Mouse (Mus musculus) thymus, adult 18-20 months (tissue): ENCODE data around the gene Mlh3.

Source experiments
- DNase-seq, 2 experiments: peaks; one replicate each; pipeline ENCODE4 v3.0.0; 2022; ENCODE audit warnings: mixed read lengths in 2 of 2

Gene Mlh3

DNA sequence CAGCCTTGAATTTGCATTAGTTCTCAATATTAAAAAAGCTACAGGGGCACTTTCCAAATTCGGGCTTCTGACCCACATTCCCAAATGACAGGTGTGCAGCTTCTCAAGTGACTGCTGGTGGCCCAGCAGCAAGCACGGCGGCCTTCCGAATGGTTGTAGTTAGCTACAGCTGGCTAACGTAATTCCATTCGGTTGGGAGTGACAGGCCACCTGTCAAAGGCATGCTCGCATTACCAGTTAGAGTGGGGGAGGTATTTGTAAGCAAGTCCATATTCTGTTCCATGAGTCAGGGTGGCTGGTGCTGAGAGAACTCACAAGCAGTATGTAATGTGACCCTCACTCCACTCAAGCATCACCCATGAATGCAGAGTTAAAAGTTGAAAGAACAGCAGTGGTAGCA is 43.2 kb downstream of the Mlh3 start:
- no peak for DNase-seq

DNA sequence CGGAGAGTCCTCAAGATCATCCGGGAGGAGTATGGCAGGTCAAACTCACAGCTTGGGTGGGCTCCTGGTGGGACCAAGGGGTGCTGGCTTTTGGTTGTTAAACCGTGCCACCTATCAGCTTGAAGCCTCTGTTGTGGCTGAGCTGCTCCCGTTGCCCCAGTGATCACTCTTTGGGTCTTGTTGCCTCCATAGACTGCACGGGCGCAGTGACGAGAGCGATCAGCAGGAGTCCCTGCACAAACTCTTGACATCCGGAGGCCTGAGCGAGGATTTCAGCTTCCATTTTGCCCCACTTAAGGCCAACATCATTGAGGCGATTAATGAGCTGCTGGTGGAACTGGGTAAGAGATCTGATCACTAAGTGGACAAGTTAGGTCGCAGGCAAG is 50.5 kb downstream of the Mlh3 start:
- no peak for DNase-seq

DNA sequence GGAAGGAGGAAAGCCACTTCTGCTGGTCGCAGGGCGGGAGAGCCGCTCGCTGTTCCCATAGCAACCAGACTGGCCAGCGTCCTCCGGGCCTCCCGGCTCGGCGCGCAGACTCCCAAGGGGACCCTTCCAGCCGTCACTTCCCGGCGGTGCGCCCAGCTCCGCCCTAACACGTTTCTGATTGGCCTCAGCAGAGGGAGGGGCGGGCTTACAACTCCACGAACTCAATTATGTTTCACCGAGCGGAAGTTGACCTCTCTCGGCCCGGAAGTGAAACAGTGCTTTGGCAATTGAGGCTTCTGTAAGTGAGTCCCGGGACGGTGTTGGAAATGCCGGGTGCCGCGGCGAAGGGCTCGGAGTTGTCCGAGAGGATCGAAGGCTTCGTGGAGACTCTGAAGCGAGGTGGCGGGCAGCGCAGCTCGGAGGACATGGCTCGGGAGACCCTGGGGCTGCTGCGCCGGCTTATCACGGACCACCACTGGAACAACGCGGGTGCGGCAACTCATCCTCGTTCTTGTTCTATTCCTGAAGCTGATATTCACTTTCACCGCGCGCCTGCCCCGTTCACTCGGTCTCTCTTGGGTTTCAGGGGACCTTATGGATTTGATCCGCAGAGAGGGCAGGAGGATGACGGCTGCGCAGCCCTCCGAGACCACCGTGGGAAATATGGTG is 51.0 kb downstream of the Mlh3 start, which contains the start of gene Eif2b2:
TSS of gene Eif2b2 (plus strand) at position 246 of the 669 bp plus-strand sequence.
- peak; percentile 90 to 94 for DNase-seq

DNA sequence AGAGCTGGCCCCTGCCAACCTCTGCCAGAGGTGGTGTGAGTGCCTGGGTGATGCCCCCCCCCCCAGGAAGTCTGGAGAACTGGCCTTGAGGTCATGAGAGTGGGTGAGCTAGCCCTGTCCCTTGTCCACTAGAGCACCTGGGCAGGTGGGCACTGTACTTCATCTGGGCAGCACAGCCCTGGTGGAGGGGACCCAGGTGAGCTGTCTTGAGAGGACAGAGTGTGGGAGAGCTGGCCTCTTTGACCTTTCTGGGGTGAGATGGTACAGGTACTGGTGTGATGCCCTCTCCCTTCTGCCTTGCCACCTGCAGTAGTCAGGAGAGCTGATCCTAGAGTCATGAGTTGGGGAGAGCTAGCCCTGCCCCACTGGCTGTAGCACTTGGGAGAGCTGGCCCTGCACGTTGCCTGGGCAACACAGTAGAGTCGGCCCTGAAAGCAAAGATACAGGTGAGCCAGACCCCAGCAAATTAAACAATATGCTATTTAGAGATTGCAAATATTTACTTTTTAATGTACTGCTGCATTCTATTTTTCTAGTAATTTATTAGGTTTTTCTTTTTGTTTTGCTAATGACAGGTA is 52.6 kb downstream of the Mlh3 start:
- no peak for DNase-seq

DNA sequence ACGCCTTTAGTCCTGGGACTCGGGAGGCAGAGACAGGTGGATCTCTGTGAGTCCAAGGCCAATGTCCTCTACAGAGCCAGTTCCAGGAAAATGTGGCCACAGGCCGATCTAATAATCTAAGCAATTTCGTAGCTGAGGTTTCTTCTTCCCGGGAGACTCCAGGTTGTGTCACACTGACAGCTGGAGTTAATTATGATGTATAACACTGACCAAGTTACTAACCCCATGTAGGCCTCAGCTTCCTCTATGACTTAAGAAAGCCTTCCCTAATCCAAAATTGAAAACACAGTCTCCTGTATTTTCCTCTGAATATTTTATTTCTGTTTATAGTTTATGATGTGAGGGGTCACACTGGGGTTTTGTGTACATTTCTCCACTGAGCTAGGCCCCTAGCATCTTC is 55.4 kb downstream of the Mlh3 start:
- DNase-seq, result no peak

DNA sequence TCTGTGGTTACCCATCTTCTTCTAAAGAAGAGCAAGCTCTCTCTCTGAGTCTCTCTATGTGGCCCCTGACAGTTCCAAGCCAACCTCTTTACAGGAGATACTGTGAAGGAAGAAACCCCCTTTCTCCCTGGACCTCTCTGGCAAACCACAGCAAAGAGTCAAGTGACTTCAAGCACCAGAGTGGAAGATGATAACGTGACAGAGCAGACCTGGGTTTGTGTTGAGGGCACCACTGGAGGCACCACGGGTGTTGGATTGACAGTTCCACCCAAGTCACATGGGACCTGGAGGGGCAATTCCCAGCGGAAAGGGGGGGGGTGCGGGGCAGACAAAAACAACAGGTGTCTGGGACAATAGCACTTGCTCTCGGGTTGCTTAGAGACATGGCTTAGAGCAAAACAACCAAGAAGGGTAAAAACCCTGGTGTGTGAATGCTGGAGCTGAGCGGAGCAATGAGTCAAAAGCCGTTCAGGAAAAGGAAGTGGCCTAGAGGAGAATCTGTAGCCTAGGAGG is 61.7 kb downstream of the Mlh3 start:
- no peak for DNase-seq

DNA sequence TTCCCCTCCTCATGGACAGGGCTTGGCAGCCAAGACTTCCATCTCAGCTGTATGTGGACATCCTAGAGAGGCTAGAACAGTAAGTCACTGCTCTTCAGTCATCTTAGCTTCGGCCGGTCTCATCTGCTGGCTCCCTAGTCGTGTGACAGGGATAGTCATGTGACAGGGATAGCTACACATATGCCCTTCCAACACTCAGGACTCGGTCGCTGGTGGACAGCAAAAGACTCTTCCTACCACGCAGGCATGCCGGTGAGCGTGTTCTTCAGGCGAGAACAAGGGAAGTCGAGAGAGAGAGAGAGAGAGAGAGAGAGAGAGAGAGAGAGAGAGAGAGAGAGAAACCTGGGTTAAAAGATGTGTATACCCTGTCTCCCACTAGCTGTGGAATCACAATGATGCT is 65.0 kb downstream of the Mlh3 start:
- no peak for DNase-seq

DNA sequence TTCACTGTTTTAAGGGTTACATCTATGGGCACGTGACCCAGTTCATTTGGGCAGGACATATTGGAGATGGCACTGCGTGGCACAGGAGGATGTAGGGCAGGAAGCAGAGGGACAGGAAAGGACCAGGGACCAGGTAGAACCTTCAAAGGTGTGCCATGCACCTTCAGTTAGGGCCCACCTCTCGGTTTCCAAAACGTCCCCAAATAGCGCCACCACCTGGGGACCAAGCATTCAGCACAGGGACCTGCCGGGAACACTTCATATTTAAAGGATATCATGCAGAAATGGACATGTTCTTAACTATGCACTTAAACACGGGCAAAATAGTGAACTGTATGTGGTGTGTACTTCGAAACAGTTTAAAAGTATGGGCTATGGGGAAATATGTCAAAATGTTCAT is 66.3 kb downstream of the Mlh3 start:
- DNase-seq, result no peak

DNA sequence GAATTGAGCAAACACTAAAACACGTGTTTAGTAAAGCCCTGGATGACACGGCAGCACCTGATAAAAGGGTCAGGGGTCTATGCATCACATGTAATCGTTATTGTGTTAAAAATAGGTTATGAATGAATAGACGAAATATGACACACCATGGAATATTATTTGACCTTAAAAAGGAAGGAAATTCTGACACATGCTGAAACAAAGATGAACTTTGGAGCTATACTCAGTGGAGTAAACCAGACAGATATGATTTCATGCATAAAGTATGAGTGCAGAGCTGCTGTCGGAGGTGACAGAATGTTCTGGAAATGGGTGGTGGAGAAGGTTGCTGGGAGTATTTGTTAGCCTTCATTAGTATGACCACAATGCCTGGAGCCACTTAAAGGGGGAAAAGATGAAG is 66.7 kb downstream of the Mlh3 start:
- no peak for DNase-seq

DNA sequence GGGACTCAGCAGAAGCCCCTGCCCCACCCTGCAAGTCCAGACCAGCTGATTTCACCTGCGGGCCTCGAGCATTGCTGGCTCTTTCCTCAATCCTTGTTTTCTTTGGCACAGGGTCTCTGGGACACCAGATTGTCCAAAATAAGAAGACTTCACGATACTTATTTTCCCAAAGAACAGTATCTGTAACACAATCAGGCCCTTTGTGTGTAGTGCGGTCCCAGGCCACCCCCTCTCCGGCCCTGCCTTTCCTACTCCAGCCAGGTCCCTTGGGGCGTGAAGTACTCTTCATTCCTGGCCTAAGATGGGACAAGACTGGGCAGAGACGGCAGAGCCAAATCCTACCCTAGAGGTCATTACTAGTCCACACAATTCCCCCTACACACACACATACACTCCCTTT is 68.2 kb downstream of the Mlh3 start:
- DNase-seq, result no peak

DNA sequence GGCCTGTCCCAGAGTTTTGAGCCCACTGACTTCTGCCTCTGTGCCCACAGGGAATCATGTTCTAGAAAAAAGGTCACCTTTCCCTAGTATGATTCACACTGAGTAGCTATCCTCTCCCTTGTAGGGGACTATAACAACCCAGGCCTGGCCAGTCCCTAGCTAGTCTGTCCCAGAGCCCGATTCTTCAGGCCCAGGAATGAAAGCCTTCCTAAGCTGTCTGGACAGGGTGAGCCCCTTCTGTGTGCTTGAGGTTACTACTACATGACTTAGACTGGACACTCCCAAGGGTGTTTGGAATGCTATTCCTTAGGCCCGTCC is 68.6 kb downstream of the Mlh3 start:
- no peak for DNase-seq

DNA sequence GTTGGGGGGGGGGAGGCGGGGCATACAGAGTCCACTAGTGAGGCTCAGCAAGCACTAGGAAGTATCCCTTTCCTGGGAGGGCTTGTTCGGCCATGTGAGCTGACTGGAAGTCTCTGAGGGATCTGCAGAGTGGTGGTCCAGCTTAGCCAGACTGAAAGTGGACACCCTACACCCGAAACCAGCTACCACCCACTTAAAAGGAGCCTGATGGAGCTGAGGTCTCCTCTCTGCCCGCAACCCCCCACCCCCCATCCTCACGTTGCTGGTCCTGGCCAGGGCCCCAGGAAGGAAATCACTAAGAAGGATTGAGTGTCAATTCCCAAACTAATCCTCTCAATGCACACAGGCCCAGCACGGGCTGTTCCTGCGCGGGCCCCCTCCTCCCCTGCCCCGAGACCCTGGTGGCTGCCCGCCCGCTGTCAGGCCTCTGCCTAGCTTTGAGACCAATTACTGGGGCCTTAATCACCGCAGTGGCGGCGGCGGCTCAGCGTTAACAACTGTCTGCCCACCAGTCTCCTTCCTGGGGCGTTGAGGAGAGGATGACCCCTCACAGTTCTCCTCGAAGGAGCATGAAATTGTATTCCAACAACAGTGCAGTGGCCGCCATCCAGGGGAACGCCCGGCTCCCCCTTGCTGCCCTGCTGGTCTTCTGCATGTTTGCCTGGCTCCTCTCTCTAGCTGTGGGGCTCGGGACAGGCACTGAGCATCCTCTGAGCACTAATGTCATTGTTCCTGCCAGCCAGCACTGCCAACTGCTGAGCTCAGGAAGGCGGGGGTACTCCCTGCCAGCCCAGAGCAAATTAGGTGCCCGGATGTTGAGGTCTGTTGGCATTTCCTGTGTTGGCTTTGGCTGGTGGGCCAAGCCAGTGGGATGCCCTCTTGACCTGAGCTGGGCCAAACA is 69.2 kb downstream of the Mlh3 start:
- no peak for DNase-seq

DNA sequence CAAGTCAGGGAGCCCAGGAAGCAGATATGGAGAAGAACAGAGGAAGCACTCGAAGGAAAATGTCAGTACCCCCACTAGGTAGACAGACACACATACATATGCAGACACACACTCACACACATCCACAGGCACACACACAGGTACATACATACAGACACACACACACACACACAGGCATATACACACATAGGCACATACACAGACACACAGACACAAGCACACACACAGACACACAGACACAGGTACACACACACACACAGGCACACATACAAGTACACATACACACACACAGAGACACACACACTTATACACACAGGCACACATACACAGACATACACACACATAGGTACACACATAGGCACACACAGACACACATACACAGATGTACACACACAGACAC is 70.4 kb downstream of the Mlh3 start:
- DNase-seq, result no peak

DNA sequence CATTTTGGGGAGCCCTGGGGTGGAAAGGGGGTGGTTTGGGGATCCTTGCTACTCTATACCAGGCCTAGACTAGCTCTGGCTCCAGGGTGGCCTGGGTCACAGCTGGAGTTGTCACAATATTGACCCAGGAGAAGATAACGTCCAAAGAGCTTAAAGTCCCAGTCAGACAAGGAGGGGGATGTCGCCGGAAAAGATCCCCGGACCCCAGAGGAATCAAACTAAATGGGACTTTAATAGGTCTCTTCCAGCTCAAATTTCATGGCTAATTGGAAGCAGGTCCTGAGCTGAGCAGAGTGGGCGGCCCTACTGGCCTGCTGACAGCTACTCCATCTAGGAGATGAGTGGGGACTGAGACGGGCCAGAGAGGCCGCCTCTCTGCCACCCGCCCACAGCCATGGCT is 72.5 kb downstream of the Mlh3 start:
- no peak for DNase-seq

DNA sequence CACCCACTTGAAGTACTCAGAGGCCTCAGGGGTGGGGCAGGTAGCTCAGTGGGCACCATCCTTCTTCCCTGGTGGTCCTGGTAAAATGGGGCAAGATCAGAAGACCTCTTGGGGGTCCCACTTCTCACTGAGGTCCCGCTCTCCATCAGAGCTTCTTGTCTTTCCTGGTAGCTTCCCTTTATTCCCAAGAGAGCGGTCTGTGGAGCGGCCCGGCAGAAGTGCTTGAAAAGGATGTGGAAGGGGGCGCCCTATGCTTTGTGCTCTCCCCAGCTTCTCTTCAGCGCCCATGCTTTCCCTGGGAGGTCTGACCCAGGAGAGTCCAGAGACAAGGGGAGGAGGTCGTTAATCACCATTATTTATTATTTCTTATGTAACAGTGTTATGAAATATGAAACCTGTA is 73.0 kb downstream of the Mlh3 start:
- DNase-seq, result no peak

DNA sequence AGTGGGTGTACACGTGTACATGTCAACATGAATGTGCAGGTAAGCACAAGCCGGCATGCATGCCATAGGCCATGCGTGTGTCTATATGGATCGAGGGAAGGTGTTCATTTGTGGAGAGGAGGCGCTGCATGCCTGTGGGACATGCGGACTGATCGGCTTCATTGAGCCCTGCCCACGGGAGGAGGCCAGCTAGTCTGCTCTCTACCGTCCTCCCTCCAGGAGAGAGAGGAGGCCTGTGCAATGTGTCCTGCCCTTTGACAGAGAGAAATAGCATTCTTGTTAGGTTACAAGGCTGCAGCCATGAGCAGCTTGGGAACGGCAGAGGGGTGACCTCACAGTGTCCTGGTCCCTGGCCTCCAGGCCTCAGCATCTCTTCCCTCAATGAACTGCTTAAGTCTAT is 74.2 kb downstream of the Mlh3 start:
- no peak for DNase-seq

DNA sequence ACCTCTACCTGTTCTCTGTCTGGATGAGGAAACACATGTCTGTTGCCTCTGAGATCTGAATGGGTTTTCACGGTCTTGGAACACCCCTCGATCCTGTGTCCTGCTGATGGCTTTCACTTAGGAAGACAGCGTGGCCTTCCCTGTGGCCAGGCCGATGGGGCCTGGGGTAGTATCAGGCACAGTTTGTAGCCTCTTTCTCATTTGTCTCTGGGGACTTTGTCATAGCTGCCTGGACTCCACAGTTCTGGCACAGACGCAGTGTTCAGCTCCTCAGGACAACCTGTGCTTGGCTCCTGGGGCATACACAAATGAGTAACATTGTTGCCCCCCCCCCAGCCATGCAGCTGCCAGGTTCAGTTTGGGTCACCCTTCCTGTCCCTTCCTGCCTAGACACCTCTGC is 75.3 kb downstream of the Mlh3 start:
- DNase-seq, result no peak

DNA sequence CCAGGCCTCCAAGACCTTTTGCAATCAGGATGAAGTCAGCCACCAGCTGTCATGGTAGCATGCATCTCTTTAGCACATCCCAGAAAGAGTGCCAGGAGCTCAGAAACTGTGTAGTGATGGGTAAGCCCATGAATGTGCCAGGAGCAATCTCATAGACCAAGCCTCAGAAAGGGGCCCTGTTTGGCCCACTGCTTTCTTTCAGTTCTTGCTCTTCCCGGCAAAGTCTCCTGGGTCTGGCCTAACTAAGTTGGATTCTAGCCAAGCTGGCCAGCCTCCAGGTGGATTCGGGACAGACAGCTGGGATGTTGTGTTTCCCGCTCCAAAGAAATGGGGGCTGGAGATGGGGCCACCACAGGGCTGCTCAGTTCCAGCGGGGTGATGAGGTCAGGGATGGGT is 75.8 kb downstream of the Mlh3 start:
- DNase-seq, result no peak

DNA sequence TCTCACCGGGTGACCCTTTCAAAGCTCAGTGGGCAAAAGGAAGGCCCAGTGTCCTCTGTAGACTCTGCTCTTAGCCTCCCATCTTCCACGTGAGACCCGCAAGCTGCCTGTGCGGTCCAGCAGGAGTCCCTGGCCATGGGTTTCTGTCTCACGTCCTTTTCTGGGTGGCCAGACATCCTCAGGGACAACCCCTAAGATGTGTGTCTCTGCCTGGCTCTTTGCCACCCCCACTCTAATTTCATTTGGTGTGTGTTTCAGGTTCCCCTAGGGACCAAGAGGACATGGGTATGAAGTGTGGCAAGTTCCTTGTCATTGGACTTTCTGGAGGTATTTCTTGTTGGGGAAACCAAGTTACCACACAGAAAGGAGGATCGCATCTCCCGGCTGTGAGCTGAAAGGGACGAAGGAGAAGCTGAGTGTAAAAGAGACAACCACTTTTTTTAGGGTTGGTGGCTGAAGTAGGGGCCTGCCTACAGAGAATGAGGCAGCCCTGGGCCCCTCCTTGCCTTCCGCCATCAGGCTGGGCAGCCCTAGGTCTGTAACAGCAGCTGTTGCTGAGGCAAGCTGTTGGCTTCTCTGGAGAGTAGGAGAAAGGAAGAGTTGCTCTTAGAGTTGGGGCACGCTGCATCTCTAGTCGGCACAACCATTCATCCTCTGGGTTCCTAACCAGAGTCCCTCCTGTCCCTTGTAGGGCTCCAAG is 76.3 kb downstream of the Mlh3 start:
- no peak for DNase-seq

DNA sequence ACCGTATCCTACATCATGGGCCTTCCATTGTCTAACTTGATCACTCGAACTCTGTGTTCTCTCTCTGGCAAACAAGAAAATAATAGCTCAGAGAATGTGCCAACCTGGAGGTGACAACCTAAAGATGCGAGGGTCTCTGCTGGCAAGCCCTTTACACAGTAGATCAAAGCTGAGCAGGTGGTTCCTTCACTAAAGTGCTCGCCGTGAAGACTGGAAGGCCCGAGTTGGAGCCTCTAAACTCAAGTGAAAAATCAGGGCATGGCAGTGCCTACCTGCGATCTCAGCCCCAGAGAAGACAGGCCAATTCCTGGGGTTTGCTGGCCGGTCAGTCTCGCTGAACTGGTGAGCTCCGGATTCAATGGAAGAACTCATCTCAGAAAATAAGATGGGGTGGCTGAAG is 77.3 kb downstream of the Mlh3 start:
- peak in 1 of 2 experiments; percentile 43 for DNase-seq

DNA sequence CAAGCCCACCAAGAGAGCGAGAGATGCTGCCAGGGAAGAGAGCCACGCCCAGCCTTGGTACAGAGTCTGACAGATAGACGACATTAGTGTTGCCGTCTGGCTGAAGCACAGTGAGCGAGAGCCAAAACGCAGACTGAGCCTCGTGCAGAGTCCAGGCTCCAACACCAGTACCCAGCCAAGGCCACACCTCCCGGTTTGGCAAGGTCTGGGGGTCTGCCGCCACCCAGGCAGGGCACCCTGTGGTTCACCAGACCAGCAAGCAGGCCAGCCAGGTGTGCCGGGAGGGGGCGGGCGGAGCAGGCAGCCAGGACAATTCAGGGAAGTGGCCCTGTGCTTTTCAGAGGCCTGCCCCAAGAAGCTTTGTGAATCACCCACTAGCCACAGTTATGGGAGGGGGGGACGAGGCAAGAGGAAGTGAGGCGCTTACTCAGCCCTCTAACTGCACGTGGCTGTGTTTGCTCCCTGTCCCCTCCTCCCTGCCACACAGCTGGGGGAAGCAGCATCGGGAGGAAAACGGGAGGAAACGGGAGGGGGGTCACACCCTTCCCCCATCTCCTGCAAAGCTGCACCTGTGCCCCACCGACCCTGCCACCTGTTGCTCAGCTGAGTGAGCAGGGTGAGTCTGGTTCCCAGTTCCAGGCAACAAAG is 77.8 kb downstream of the Mlh3 start:
- DNase-seq, result peak; percentile 73 to 86

DNA sequence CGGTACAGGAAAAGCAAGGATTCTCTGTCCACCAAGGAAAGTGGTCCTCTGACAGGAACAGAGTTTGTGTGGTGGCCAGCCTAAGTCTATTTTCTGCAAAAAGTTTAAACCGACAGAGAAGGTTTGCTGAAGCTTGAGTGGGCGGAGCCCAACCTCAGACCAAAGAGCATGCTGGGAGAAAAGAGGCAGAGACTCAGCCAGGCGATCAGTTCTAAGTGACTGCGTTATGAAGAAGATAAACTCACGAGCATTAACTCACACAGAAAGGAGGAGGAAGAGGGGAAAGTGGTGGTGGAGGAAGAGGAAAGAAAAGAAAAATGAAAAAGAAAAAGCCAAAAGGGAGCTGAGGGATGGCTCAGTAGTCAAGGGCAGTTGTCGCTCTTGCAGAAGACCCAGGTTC is 80.1 kb downstream of the Mlh3 start:
- no peak for DNase-seq

DNA sequence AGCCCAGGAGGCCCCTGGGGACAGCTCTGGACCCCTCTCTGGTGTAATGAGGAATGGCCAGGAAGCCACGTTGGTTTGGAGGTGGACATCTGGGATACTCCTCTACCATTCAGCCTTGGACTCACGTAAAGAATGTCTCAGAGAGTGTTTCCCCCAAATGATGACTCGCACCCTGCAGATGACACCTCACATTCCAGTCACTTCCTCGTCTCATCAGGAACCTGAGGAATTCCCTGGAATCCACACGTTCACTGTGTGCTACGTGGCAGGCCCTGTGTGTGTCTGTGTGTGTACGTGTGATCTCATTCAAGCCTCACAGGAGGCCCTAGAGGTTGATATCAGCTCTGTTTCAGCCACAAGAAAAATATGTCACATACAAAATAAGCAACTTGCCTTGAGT is 84.0 kb downstream of the Mlh3 start:
- no peak for DNase-seq
